Mouse (Mus musculus): ENCODE data around the gene Dennd2a.

GRCm38 (mm10) chr6:39601828-39602227, 44.2 kb upstream of the Dennd2a start:
- TF ChIP-seq ZNF384 (IDR thresholded peaks at IDR 0.05; ENCODE audit: low read depth, low read length) (no peak), ZC3H11A (IDR thresholded peaks at IDR 0.05; ENCODE audit: borderline replicate concordance, low read depth, low read length) (no peak), CHD2 (IDR thresholded peaks at IDR 0.05; ENCODE audit: low read depth, low read length) (no peak), HCFC1 (IDR thresholded peaks at IDR 0.05; ENCODE audit: borderline replicate concordance, insufficient read depth, low read length) (no peak)
